Mouse (Mus musculus): ENCODE measurements at regions not wholly inside any gene's neighbourhood (a gene's known extent, or its start where the extent isn't known, plus 50 kb on each side); places are given as distances from the start of the nearest gene placed in this dataset.

- no peak for DNase-seq (ENCODE audit: inconsistent age in 2 of 2, low spot score in 1 of 2)
These were observed 140.9 kb downstream of the Nrip1 start for GRCm38 (mm10) chr16:76232680-76233079.

DNA sequence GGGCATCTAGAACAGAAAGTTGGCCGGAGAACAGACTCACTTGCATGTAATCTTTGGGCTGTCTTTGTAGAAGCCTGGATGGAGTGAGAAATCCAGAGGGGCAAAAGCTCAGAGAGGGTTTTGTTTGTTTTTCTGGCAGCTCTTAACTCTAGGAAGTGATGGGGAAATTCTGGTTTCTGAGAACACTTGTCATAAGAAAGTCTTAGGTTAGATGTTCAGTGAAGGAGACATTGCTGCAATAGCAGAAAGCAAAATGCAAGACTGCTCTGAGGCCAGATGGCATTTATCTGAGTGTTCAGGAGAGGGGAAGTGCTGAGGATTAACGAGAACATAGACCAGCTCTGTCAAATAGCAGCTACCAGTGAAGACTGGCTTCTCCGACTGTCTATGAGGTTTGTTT, 141.5 kb downstream of the Nrip1 start:
- peak in 1 of 2 experiments; percentile 36 for DNase-seq (ENCODE audit: inconsistent age in 2 of 2, low spot score in 1 of 2)

DNA sequence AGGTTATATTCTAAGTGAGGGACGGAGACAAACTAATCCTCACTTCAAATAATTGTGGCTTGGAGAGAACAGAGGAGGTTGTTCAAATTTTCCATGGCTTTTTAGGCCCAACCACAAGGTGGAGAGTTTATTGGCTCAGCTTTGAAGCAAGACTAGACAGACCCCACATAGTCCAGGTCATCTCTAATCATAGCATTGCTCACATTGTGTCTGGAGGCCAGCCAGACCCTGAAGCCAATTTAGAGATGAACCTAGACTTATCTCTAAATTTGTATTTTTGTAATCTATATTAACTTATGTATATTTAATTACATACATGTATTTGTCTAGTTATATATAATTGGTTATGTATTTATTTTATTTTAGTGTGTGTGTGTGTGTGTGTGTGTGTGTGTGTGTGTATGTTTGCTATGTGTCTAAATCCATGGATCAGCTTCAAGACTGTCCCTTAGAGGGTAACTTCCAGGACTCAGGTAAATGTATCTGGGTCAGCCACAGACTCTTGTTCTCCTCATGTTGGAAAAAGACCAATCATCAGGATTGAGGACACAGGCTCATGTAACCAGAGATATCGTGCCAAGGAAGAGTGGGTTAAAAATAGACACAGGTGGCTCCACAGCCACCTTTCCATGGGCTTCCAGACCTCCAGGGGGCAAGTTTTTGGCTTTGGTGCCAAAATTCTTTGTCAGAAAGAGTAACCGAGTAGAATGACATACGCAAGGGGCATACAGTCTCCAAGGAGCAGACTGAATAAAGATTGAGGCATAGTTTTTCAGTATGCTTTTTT, 142.9 kb downstream of the Nrip1 start:
- DNase-seq (ENCODE audit: inconsistent age in 2 of 2, low spot score in 1 of 2): no peak

DNA sequence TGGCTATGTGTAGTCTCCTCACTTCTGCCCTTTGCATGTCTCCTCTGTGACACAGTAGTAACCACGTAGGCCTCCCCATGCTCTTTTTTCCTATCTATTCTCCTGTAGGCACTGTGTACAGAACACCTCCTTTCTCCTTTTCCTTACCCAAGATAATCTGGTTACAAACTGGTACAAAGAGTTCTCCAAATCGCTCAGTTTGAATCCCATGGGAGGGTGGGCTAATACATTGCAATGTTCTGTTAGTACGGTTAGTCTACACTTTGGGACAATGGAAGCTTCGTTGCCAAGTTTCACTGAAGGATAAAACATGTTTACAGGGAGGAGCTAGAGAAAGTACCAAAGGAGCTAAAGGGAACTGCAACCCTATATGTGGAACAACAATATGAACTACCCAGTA, 145.2 kb downstream of the Nrip1 start:
- DNase-seq (ENCODE audit: inconsistent age in 2 of 2, low spot score in 1 of 2): peak in 1 of 2 experiments; percentile 24

DNA sequence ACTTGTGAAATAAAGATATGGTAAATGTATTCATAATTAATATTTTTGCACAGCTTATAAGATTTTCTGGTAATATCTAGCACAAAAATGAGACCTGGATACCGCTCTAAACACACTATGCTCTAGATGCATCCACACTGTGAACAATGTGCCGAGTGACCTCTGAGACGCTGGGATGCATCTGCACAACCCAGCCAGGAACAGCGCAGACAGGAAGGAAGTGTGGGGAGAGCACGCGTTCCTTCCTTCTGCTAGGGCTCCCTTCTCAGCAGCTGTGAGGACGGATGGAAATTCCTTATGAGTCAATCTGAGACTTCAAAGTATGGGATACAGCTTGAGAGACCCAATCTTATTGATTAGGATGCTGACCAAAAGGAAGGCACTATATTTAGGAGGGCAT, 147.2 kb downstream of the Nrip1 start:
- peak in 1 of 2 experiments; percentile 29 for DNase-seq (ENCODE audit: inconsistent age in 2 of 2, low spot score in 1 of 2)

DNA sequence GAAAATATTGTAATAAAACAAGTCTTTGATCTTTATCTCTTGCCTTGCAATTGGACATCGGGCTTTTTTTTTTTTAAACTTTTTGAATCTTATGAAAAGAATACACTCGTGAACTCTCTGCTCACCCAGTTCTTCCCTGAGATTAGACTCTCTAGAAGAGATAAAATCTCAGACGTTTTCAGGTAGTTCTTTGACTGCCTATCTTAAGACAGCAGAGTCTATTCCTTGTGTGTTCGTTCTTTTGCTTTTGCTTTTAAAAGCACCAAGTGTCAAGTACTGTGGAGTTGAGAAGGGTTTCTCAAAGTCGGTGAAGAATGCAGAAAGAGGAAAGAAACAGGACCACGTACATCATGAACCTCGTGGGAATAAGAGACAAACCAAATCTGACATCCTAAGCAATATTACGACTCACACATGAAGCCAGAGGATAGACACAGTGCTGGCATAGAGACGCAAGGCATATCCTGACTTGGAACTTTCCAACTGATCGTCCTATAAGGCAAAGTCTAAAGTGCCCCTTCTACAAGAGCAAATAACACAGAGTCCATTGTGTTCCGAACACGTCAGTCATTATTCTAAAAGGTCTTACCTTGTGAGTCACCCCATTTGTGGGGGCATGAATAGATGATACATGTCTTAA, 147.9 kb downstream of the Nrip1 start:
- DNase-seq (ENCODE audit: inconsistent age in 2 of 2, low spot score in 1 of 2): peak in 1 of 2 experiments; percentile 44

GRCm38 (mm10) chr16:76224901-76225586, 148.6 kb downstream of the Nrip1 start:
- DNase-seq (ENCODE audit: inconsistent age in 2 of 2, low spot score in 1 of 2): peak in 1 of 2 experiments; percentile 67

- DNase-seq (ENCODE audit: inconsistent age in 2 of 2, low spot score in 1 of 2): no peak
These were observed 149.9 kb downstream of the Nrip1 start for GRCm38 (mm10) chr16:76223716-76224115.

- DNase-seq (ENCODE audit: inconsistent age in 2 of 2, low spot score in 1 of 2): no peak
These were observed 150.7 kb downstream of the Nrip1 start for GRCm38 (mm10) chr16:76222960-76223359.

DNA sequence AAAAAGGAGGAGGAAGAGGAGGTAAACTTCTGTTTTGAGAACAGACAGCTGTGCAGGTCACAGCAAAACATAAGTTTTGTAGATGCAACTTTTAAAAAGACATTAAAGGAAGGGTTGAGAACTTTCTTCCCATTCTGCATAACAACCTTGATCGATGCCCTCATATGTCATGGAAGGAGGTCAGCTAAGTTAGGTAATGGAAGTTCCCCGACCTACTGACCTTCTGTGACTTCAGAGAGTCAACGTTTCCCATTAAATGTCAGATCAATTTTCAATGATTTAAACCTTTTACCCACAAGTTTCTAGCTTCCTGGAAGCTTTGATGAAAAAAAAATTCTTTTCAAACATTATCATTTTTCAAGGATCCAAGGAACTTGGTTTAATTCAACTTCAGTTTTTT, 153.2 kb downstream of the Nrip1 start:
- DNase-seq (ENCODE audit: inconsistent age in 2 of 2, low spot score in 1 of 2): peak in 1 of 2 experiments; percentile 57

DNA sequence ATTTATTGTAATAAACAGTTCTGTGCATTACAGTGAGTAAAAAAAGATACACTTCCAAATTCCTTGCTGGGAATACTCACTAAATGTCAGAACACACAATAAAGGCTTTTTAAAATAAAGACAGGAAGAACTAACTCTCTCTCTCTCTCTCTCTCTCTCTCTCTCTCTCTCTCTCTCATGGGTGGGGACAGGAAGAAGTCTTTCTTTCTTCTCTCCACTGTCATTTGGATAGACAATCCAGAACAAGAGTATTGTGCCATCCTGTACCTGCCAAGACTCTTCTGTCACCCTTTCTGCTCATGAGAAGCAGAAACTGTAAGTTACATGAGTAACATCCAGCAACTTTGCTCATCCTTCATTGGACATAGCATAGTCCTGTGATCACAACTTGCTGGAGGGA, 154.4 kb downstream of the Nrip1 start:
- DNase-seq (ENCODE audit: inconsistent age in 2 of 2, low spot score in 1 of 2): no peak

GRCm38 (mm10) chr16:76218310-76219170, 155.1 kb downstream of the Nrip1 start:
- DNase-seq (ENCODE audit: inconsistent age in 2 of 2, low spot score in 1 of 2): no peak

DNA sequence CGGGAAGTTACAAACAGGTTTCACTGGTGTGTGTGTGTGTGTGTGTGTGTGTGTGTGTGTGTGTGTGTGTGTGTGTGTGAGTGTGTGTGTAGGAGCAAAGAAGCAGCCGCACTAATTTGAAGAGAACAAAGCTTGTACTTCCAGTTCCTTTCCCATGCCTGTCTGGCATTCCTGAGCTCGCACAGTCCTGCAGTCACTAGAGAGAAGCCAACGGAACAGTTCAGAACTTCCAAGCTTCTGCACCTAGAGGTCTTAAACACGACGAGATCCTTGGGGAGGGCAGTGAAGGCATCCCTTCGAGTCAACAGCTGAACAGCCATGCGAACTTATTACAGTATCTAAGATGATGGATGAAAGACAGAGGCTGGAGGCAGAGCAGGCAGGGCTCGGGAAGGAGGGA, 157.4 kb downstream of the Nrip1 start:
- no peak for DNase-seq (ENCODE audit: inconsistent age in 2 of 2, low spot score in 1 of 2)

GRCm38 (mm10) chr16:76215558-76215957, 158.1 kb downstream of the Nrip1 start:
- no peak for DNase-seq (ENCODE audit: inconsistent age in 2 of 2, low spot score in 1 of 2)

DNA sequence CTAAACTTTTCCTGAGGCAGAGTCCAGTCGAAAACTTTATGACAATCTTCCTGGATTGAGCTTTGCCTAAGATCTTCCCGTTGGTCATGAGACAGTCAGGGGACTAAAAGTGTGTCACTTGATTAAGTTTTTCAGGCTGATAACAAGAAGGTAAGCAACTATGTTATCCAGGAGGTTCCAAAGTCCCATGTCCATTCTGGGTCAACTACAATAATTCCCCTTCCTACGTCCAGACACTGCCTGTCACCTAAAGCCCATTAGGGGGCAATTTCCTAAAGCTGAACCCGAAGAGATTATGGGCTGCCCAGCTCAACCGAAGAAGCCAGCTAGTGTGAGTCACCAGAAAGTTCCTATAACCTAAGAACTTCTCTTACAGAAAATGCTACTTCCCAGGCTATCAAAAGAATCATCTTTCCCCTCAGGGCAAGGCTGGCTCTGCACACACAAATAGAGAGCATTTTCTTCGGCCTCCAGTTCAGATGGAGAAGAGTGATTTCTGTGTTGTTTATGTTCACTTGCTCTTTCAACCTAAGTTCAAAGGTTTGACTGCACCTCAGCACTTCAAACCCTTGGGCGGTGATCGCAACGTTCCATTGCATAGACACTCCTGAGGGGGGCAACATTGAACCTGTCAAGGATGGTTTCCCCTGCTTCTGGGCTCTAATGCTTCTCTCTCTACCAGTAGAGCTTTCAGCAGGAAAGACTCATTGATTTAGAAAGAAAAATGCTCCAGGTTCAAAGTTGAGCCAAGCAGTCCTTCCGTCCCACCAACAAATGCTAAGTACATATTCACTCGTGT, 171.7 kb downstream of the Nrip1 start:
- DNase-seq (ENCODE audit: inconsistent age in 2 of 2, low spot score in 1 of 2): peak; percentile 70 to 87

- DNase-seq (ENCODE audit: inconsistent age in 2 of 2, low spot score in 1 of 2): no peak
These were observed 172.6 kb downstream of the Nrip1 start for GRCm38 (mm10) chr16:76200801-76201728.

- peak in 1 of 2 experiments; percentile 63 for DNase-seq (ENCODE audit: inconsistent age in 2 of 2, low spot score in 1 of 2)
These were observed 173.4 kb downstream of the Nrip1 start for GRCm38 (mm10) chr16:76200268-76200667.

GRCm38 (mm10) chr16:76199006-76199405, 174.6 kb downstream of the Nrip1 start:
- no peak for DNase-seq (ENCODE audit: inconsistent age in 2 of 2, low spot score in 1 of 2)

DNA sequence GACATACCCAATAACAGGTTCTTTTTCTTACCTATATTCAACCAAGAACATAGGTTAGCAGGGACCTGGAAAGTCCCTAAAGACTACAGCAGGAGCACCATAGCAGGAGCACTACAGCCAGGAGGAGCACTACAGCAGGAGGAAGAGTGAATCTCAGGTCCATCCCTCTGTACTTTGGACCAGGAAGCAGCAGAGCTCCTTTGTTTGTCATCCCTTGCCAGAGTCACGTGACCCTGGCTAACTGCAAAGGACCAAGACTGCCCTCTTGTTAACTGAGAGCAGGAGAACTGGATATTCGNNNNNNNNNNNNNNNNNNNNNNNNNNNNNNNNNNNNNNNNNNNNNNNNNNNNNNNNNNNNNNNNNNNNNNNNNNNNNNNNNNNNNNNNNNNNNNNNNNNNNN, 172.2 kb upstream of the Samsn1 start:
- DNase-seq (ENCODE audit: inconsistent age in 2 of 2, low spot score in 1 of 2): no peak

Data from adrenal gland, adult (tissue).